Mouse (Mus musculus) heart, adult 11 months (tissue): ENCODE data around the gene Ndufaf3.
"Not testable (repeated sequence)": the region's sequence is repeated elsewhere in the genome, so short reads cannot be mapped to it uniquely, and the experiment has no call there.

ENCODE experiments used
- DNase-seq: peaks from one replicate; pipeline ENCODE4 v3.0.0; 2022

Gene Ndufaf3

DNA sequence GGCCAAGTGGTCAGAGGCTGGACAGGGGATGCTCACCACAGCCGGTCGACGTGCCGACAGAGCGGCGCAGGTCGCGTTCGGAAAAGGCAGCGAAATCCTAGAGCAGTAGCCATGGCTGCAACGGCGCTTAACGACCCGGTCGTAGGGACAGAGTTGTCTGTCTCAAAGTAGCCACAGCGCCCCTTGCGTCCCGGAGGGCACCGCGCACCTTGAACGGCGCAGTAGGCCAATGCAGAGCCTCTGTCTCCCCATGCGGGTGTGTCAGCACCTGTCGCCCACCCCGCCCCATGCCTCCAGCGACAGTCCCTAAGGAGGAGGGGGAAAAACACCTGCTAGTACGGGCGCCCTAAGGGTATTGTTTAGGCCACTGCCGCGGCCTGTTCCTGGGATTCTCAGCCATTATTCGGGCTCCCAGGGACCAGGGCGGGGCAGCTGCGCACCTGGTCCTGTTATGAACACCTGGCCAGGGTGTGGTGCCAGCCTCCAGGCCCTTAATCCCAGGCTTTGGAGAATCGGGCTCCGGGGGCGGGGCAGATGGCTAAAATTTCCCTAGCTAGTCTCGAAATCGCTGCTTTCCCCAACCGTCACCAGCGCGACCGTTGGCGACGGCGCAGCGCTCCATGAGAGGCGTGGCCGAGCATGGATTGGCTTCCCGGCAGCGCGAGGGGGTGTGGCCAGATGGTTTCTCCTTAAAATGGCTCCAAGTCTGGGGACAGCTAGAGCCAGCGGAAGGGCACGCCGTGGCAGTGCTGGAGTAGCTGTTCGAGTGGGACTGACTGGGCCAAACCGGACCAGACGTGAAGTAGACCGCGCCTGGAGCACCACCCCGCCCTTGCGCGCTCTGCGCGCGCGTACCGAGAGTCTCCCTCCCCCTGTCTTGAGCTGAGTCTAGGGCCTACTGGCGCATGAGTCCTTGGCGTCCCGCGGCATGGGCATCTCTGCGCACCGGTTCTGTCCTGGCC lies at the start of gene Ndufaf3:
Gene Ndufaf3, minus strand, starts transcription at position 620 of the 962 bp plus-strand sequence.
- peak; percentile 100 for DNase-seq

DNA sequence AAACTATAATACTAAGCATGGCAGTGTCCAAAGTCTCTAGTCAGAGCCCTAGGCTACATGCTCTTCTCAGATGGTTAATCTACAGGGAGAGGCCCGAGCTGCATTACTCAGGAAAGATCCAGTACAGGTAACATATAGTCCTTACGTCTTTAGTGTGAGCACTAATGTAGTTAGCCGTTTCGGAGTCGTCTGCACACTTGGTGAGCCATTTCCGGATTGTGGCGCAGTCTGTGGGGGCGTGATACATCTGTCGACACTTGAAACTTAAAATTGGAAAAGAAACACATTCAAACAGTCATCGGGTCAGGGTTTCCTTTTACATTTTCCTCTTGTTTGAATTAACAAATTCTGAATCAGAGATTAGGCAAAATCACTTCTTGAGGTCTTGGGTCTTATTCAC lies 44.3 kb upstream of the Ndufaf3 start:
- DNase-seq, result peak; percentile 85

DNA sequence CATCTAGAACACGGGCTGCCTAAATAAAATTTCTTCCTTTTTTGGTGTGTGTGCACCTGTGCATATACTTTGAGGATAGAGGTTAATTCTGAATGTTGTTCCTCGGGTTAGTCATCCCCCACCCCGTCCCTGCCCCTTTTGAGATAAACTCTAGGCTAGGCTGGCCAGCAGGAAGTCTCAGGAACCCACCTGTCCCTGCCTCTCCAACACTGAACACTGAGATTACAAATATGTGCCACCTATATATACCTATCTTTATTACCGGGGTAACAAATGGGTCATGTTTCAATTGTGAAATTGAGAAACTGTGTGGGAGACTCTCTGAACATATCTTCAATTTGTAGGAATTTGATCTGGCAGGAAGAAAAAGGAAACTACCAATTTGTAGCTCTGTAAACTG lies 41.7 kb upstream of the Ndufaf3 start:
- no peak for DNase-seq

DNA sequence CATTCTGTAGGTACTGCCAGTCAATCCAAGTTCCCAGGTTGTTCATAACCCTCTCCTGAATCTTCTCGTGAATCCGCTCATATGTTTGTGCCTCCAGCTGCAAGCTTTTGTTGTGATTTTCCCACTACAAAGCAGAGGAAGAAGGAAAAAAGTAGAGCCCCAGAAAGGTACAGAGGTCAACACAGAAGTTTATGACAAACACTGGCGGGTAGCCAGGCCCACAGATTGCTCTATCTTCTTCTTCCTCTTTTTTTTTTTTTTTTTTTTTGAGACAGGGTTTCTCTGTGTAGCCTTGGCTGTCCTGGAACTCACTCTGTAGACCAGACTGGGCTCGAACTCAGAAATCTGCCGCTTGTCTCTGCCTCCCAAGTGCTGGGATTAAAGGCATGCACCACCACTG lies 40.7 kb upstream of the Ndufaf3 start:
- not testable (repeated sequence) for DNase-seq

DNA sequence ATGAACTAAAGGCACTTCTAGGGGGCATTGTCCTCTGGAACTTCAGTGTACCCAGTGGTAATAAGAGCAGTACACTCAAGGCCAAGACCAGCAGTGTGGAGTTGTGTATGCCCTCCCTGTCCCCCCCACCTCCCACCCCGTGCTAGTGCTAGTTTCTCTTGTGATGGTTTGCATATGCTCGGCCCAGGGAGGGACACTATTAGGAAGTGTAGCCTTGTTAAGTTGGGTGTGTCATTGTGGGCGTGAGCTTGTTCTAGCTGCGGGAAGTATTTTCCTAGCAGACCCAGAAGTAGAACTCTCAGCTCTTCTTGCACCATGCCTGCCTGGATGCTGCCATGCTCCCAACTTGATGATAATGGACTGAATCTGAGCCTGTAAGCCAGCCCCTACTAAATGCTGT lies 34.8 kb upstream of the Ndufaf3 start:
- DNase-seq, result no peak

DNA sequence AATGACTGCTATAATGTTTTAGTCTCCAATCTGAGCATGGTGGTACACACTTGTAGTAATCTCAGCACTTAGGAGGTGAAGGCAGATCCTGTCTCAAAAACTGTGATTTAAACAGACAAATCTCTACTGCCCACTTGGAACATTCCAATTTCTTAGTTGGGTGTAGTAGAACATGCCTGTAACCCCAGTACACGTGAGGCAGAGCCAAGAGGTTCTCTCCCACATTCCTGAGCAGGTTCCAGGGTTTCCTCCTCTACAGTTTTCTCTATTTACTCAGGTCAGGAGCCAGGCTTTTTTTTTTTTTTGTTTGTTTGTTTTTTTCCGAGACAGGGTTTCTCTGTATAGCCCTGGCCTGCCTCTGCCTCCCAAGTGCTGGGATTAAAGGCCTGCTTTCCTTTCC lies 32.8 kb upstream of the Ndufaf3 start:
- no peak for DNase-seq

DNA sequence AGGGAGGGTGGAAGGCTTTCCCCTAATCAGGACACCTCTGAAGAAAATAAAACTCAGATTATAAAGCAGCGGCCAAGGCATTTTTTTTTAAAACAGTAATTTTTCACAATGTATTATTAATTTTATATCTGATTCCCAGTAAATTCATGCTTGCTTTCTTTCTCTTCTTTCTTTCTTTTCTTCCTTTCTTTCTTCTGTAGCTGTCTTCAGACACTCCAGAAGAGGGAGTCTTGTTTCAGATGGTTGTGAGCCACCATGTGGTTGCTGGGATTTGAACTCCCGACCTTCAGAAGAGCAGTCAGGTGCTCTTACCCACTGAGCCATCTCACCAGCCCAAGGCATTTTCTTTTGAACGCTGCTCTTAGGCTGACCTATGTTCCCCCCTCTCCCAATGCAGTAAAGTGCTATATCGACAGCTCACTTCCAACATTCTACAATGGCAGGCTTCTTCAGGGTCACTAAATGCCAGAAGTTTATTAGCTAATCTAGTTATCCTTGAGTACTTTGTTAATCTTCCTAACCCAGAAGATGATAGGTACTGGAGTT lies 31.9 kb upstream of the Ndufaf3 start:
- no peak for DNase-seq

DNA sequence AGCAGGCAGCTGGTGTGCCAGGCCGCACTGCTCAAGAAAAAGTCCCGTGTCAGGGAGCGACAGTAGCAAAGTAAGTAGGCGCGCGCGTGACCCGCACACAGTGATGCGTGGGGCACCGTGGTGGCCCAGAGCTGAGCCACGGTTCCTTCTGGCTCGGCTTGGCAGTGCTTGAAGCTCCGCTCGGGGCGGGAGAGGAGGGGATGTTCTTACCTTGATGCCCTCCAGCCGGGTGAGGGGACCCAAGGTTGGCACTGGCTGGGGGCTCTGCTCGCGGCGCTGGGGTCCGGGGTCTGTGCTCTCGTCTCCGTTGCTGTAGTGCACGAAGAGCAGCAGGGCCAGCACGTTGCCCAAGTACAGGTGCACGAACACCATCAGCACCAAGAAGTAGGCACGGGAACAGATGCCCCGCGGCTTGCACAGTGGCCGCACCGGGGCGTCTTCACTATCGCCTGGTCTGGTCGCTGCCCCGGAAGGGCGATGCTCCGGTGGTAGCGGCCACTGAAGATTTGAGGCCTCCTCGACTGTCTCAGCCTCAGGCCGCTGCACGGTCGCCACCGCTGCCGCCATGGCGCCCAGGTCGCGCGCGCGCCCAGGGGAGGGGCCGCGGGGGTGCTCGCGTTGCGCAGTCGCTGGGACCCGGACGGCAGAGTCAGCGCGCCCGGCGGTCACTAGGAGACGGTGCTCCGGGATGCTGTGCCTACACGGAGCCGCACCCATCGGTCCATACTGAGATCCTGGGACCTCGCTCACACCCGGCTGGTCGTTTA lies 29.9 kb upstream of the Ndufaf3 start, which contains the start of gene P4htm:
Gene P4htm, minus strand, starts transcription at position 670 of the 767 bp plus-strand sequence.
- peak; percentile 98 for DNase-seq

DNA sequence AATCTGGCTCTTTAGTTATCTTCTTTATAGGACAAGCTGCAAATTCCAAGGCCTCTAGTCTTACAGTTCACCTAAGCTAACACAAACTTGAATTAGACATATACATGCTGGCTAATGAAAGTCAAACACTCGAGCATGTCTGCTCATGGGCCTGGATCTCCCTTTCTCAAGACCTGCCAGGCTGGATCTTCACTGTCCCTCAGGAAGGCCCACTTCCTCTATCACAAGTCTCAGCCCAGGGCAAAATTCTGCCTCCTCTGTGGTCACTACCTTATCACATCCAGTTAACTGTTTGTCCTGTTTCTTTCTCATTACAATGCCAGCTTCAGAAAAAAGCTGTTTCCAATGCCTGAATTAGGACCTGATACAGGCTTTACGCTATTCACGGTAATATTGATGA lies 27.1 kb upstream of the Ndufaf3 start:
- DNase-seq, result no peak

DNA sequence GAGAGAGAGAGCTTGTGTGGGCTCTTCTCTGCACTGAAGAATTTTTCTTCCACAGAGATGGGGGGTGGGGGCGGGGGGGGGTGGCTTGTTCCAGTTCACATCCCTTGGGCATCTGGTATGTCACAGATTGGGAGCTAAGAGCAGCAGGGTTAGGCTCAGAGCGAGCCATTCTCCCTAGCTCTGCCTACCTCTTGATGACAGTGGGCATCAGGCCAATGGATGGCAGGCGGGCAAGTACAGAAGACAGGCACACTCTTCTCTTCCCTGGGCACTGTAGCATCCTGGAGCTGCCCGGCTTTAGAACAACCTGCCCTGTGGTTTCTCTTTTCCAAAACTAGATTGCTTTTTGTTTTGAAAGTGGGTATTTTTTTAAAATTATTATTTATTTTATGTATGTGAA lies 24.2 kb upstream of the Ndufaf3 start:
- peak; percentile 83 for DNase-seq

DNA sequence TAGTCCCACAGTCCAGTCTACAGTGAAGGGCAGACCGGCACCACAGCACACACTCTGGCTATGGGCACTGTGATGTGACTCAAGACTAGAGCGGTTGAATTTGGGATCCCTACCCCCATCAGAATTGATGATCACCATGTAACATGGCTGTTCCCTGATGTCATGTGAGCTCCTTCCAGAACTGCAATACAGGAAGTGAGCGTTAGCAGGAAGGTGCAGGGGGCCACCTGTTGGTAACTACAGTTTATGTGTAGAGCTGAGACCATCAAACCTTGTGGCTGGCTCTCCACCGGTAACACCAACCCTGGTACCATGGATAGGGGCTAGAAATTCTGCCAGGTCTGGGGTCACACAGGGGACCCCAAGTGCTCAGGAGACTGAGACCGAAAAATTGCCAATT lies 22.0 kb upstream of the Ndufaf3 start:
- DNase-seq, result no peak

DNA sequence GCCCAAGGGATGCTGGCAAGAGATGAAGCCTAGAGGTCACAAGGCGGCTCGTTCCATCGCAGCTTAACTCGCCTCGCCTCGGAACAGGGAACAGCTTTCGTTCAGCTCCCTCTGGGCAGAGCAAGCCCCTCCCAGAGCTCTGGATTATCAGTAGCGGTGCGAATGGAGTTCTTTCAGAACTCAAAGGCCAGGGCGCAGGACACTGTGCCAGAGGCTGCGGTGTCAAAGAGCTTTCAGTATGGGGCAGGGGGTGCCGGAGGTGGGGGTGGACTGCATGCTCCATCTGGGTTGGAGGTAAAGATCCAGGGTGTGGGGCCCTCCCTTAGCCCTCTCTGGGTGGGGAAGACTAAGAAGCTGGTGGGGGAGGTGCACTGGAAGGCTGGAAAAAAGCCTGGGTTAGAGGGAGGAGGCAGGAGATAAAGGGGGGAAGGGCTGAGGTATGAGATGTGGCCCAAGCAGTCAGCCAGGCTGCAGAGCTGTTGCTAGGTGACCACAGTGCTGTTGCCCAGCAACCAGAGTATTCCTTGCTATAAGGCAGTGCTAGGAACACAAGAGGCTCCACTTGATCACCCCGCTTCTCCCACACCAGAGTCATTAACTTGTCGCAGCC lies 20.4 kb upstream of the Ndufaf3 start:
- peak; percentile 99 for DNase-seq

DNA sequence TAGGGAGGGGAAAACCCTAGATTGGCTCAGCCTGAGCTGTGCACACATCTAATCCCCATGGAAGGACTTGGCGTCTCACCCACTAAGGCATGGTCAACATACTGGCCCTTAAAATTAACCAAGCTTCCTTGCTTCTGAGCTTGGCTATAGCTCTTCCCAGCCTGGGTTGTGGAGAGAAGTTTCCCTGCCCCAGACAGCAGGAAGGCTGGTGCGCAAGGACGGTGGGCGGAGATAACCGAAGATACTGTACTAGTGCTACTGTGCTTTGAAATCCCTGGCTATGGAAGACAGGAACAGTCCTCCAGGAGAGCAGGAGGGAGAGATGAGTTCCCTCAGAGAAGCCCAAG lies 12.1 kb upstream of the Ndufaf3 start:
- no peak for DNase-seq

DNA sequence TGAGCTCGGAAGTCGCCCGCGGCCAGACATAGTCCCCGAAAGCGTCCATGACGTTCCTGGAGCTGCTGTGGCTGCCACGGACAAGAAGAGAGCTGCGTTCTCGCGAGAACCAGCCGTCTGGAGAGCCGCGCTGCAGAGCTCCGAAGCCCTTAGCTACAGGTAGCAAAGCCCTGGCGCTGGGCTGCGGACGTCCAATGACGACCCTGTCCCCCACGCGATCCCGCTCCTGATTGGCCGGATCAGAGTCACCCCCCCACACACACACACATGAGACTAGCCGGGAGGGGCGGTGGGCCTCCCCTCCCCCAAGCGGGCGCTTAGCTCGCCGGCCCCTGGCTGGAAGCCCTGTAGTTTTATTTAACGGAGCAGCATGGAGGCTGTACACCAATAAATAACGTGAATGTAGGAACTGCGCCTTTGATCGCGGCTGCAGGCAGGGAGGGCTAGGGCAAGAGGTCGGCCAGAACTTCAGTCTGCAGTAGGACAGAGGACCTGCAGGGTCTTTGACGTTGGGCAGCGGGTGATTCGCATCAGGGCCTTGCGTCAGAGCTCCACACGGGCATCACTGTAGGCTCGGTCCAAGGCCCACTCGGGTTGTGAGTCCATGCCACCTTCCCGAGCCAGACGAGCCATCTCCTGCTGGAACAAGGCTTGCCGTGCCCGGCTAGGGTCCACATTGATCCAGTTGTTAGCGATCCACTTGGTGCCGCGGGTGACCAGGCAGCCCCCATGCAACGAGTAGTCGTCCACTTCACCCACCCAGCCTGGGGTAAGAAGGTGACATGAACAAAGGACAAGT lies 11.5 kb upstream of the Ndufaf3 start, which contains the start of gene Wdr6:
Gene Wdr6, minus strand, starts transcription at position 195 of the 799 bp plus-strand sequence.
- DNase-seq, result peak; percentile 100

DNA sequence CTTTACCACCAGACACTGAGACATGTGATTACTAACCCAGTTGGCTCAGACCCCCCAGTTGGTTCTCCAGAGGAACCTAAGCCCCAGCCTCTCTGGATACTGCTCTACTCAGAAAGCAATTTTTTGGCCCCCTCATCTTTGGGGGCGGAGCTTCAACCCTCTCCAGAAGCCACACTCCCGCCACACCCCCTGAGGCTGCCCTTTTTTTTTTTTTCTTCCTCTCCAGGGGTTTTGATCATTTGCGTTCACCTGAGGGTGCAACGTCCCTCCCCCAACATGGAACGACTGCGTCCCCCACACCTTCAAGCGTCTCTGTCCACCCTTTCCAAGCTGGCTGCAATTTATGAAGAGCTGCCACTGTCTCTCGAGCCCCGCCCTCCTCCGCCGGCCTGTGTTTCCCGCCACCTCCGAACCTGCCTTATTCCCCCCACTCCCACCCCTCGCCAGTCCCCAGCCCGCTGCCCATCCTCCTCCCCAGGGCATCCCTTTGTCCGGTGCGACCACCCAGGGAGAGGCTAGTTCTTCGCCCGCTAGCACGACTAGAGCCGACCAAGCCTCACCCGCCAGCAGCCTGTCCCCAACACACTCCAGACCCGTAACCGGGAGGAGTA lies 10.8 kb upstream of the Ndufaf3 start:
- DNase-seq, result peak; percentile 96

DNA sequence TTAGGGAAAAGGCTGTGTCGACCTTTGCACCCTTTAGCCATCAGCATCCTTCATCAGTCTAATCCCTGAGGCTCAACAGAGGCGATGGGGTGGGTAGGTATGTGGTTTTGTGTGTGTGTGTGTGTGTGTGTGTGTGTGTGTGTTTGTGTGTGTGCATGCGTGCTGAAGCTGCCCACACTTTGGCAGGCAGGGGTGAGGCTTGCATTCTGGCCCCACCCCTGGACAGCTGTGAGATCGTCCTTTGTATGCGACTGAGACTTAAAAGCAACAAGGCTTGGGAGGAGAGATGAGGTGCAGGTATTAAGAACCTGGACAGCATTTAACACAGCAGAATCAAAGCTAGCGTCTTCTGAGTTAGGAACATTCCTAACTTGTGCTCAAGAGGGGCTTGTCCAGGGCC lies 9.8 kb upstream of the Ndufaf3 start:
- no peak for DNase-seq

DNA sequence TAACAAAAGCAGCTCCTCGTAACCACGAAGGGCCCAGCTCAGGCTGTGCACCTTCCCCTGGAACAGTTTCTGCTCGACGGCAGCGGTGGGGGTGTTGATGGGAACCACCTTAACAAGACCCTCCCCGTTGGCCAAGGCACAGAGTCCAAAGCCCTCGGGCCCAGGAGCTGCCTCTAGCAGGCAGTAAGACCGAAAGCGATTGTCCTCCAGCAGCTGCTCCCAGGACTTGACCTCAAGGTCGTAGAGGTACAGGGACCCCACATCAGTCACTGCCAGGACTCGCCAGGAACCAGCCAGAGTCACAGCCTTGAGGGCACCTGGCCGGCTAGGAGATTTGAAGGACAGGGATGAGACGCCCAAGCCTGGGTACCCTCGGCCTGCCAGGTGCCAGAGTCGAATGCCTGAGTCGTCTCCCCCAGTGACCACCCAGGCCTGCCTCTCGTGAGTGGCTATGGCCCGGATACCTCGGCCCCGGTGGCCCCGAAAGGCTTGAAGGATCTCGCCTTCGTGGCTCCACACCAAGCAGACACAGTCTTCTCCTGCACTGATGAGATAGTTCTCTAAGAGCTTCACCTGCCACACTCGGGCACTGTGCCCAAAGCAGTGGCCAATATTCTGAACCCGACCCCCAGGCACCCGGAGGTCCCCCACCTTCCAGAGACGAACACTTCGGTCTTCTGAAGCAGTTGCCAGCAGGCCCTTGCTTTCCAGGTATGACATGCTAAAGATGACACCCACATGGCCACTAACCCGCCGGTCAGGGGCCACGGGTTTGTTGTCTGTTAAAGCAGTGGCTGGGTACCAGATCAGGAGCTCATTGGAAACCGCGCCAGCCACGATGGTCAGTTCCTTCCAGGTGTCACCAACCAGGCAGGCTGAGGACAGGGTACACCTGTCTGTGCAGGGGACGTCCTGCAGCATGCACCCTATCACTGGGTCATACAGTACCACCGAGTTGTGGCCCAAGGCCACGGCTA lies 8.4 kb upstream of the Ndufaf3 start:
- DNase-seq, result peak; percentile 92

DNA sequence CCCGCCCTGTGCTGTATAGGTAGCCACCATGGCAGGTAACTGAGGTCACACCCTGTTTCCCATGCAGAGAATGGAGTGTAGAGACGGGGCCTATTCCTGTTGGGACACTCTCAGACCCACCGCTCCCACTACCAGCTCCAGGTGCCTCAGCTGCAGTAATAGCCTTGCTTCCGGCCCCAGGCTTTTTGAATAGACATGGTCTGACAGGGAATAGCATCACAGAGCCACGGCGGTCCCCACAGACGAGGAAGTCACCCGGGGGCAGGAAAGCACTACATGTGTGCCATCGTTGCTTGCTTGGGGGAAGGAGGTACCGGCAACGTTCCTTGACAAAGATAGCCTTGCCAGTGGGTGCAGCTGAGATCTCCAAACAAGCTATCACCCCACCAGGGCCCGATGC lies 7.7 kb upstream of the Ndufaf3 start:
- DNase-seq, result peak; percentile 91

DNA sequence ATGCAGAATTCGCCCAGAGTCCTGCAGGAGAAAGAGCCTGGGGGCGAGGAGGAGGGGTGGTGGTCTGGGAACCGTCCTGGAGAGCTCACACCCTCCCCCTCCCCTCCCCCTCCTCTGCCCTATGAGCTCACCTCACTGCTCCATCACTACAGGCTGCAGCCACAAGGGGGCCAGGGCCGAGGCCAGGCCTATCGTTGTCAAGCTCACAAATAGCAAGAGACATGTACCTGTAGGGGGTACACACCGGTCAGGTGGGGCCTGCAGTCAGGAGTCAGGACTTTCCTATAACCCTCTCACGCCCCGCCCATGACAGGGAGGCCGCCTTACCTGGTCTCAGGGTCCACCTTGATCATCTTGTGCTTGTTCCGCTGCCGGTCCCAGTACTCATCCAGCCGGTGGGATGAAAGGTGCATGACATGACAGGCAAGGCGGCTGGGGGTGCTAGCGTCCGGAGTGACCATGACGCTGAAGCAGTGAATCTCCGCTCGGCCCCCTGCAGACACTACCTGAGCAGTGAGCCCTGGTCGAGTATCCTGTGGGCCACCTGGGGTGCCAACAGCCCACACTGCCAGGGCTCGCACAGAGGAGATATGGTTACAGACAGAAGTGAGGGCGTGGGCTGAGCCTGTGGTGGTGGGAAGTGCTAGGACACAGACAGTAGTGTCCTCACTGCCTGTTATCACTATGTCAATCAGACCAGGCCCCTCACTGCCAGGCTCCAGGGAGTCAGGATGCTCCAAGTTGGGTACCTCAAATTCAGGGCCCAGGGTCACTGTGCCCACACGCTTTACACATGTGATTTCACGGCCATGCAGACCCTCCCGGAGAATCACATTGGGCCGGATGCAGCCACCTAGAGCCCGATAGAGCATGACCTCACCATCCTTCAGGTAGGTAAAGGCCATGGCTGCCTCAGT lies 6.8 kb upstream of the Ndufaf3 start:
- peak; percentile 94 for DNase-seq
